Mouse (Mus musculus) thymus, adult 2 months (tissue): ENCODE results near the gene Dqx1. TPM values are rescaled to one million over a fixed set of nuclear protein-coding genes. Genes with fewer than 3 reads are reported as not detected.

Experiments used
- DNase-seq: peaks from one replicate; pipeline ENCODE4 v3.0.0; 2021
- H3K27ac ChIP-seq: fragments of 200-500 bp; 2 replicates; pipeline ENCODE4 v1.5.1; 2012; ENCODE audit warnings: low read length, control low read depth; ENCODE audit not compliant: control insufficient read depth, insufficient read depth
- H3K27me3 ChIP-seq: fragments of 200-500 bp; 2 replicates; pipeline ENCODE4 v1.6.1; 2012; ENCODE audit warnings: mild to moderate bottlenecking, low read length, moderate library complexity, mixed read lengths; ENCODE audit not compliant: control insufficient read depth, insufficient read depth
- H3K36me3 ChIP-seq: fragments of 200-500 bp; 2 replicates; pipeline ENCODE4 v1.6.1; 2012; ENCODE audit warnings: mild to moderate bottlenecking, low read length, moderate library complexity; ENCODE audit not compliant: control insufficient read depth, insufficient read depth
- H3K4me1 ChIP-seq: fragments of 200-500 bp; replicated peaks from 2 replicates; pipeline ENCODE4 v1.6.1; 2012; ENCODE audit warnings: low read length; ENCODE audit not compliant: control insufficient read depth, insufficient read depth
- H3K4me3 ChIP-seq: fragments of 200-500 bp; 2 replicates; pipeline ENCODE4 v1.5.1; 2012; ENCODE audit warnings: mild to moderate bottlenecking, low read length, control low read depth, moderate library complexity; ENCODE audit not compliant: control insufficient read depth, insufficient read depth
- CTCF ChIP-seq: fragments of 200-500 bp; IDR thresholded peaks from 2 replicates; pipeline ENCODE4 v1.5.1; 2012; ENCODE audit warnings: mild to moderate bottlenecking, control low read depth, low read length, moderate library complexity, borderline replicate concordance; ENCODE audit not compliant: control insufficient read depth, poor library complexity, insufficient read depth; ENCODE audit errors: extremely low read depth
- POLR2A ChIP-seq: fragments of 200-500 bp; IDR thresholded peaks from 2 replicates; pipeline ENCODE4 v1.6.1; 2012; ENCODE audit warnings: mild to moderate bottlenecking, low read length, control low read depth, moderate library complexity; ENCODE audit not compliant: control insufficient read depth, poor library complexity, insufficient read depth; ENCODE audit errors: extremely low read depth
- WGBS: fragments of 180-500 bp; shearing (Covaris S2); methylation state at CpG from one replicate; pipeline ENCODE4 v1.1.7; 2018; 5-methylcytosine and 5-hydroxymethylcytosine counted together
- polyA plus RNA-seq: library from polyadenylated mRNA; depleted of rRNA; stranded (reverse); fragments of >200 nt; gene quantifications from 2 replicates; pipeline ENCODE4 v1.2.3, GENCODE M21; 2012

Gene Dqx1
- polyA plus RNA-seq, 1 experiment = 4.4 TPM

DNA sequence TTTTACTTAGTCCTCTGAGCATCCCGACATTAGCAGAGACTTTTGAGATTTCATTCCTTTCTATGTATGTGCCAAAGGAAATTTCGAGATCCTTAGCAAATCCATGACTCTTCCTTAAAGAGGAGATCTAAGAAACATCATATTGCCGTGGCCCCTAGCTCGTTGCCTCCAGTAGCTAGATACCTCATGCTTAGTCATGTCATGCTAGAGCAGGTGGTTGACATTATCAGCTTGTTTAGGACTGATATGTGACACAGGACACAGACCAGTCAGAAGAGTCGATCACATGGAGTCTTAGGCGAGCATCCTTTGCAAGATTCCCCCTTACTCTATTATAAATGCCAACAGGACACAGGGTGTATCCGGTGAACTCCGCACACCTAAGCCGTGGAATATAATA lies 34.6 kb upstream of the Dqx1 start:
- H3K4me1 ChIP-seq = no peaks in the 10 kb centered on the region
- H3K27me3 ChIP-seq = no peaks in the 10 kb centered on the region
- no peak for TF ChIP-seq POLR2A
- TF ChIP-seq CTCF = no peak
- WGBS = 92% methylated on average over 9 of the region's 9 CpGs
- H3K27ac ChIP-seq = no peak overlapping the region
- DNase-seq = no peak
- H3K4me3 ChIP-seq = no peak overlapping the region
- H3K36me3 ChIP-seq = no peaks in the 10 kb centered on the region

DNA sequence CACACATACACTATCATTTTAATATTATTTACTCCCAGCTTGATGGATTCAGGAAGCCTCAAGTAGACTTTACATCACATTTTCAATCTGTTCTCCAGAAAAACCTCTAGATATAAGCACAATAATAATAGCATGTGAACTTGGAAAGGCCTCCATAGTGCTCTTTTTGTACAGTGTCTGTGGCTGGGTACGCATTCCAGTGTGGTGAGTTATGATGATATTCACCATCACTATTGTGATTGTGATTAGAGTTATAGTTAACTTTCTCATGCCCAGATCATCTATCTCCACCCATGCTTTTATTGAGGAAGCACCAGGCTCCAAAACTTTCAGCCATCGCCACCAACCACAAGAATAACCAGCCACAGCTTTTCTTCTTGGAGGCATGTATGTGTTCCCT lies 33.9 kb upstream of the Dqx1 start:
- H3K4me3 ChIP-seq = no peak overlapping the region
- no peaks in the 10 kb centered on the region for H3K27me3 ChIP-seq
- WGBS = 93% methylated on average over 2 of the region's 2 CpGs
- DNase-seq = no peak
- no peak overlapping the region for H3K27ac ChIP-seq
- H3K4me1 ChIP-seq = no peaks in the 10 kb centered on the region
- TF ChIP-seq CTCF = no peak
- no peak for TF ChIP-seq POLR2A
- H3K36me3 ChIP-seq = no peaks in the 10 kb centered on the region

DNA sequence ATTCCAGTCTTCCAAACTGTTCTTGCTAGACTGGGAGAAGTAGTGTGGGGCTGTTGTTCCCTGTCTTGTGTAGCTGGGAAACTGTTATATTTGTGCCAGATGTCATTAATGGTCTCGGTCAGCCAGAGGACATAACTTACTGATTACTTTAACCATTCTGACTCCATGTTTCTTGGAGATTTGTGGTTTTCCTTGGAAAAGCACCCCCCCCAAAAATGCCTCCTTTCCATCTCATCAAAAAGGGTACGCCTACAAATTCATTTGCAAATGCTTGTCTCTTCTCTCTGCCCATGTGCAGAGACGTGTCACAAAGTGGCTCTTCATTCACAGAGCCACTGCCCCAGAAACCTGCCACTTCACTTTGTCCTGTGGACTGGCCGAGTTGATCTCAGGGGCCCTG lies 33.2 kb upstream of the Dqx1 start:
- no peak for DNase-seq
- H3K36me3 ChIP-seq = no peaks in the 10 kb centered on the region
- H3K4me1 ChIP-seq = no peaks in the 10 kb centered on the region
- TF ChIP-seq POLR2A (no peak), CTCF (no peak)
- no peak overlapping the region for H3K4me3 ChIP-seq
- H3K27ac ChIP-seq = no peak overlapping the region
- H3K27me3 ChIP-seq = no peaks in the 10 kb centered on the region
- WGBS = 75% methylated on average over 4 of the region's 4 CpGs

DNA sequence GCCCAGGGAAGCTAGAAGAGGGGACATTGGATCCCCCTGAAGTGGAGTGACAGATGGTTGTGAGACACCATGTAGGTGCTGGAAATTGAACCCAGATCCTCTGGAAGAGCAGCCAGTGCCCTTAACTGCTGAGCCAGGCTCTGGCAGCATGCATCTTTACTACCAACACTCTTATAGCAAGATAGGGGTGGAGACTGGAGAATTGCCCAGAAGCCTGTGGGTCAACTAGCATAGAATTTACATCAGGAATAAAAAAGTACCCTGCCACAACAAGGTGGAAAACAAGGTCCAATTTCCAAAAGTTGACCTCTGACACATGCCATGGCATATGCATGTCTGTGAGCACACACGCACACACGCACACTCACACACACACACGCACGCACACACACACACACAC lies 32.4 kb upstream of the Dqx1 start:
- no peaks in the 10 kb centered on the region for H3K4me1 ChIP-seq
- no peak for DNase-seq
- 87% methylated on average over 4 of the region's 4 CpGs for WGBS
- no peaks in the 10 kb centered on the region for H3K27me3 ChIP-seq
- TF ChIP-seq POLR2A = no peak
- no peak for TF ChIP-seq CTCF
- H3K27ac ChIP-seq = no peak overlapping the region
- H3K4me3 ChIP-seq = no peak overlapping the region
- H3K36me3 ChIP-seq = no peaks in the 10 kb centered on the region

DNA sequence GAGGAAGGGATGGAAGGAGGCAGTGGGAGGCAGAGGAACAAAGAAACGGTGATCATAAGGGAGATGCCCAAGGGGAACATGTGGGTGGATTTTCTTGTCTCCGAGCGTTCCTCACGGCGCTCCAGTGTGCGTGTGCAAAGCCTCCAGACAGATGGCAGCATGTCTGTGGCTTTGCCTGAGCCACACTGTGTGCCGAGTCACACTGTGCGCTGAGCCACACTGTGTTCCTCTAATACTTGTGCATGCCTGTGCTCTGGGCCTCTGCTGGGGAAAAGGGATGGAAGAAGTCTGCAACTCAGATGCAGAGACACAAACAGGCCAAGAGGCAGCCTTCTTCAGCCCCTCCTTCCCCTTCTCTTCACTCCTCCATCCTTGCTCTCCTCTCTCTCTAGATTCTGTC lies 30.4 kb upstream of the Dqx1 start:
- Histone ChIP-seq H3K36me3 (no peaks in the 10 kb centered on the region), H3K4me1 (peaks cover 5% of the 10 kb centered on the region), H3K27me3 (no peaks in the 10 kb centered on the region), H3K4me3 (no peak overlapping the region), H3K27ac (no peak overlapping the region)
- 80% methylated on average over 8 of the region's 8 CpGs for WGBS
- DNase-seq = no peak
- TF ChIP-seq CTCF = no peak
- no peak for TF ChIP-seq POLR2A

DNA sequence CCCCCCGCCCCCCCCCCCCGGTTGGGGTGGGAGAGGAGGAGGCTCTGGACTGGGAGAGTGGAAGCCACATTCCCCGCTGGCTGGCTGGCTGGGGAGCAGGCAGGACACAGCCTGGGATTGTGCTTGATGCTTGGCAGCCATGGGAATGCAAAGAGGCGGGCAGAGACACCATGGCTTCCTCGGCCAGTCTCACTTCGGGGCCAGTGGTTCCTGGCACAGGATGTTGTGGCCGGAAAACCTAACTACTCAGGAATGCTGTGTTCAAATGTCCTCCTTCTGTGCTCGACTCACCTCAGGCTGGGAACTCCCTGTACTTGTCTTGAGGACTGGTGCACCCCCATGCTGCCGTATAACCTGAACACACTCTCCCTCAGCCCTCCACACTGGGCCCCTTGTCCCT lies 29.9 kb upstream of the Dqx1 start:
- H3K27me3 ChIP-seq = no peaks in the 10 kb centered on the region
- no peak overlapping the region for H3K4me3 ChIP-seq
- DNase-seq = no peak
- TF ChIP-seq POLR2A (no peak), CTCF (no peak)
- no peaks in the 10 kb centered on the region for H3K36me3 ChIP-seq
- WGBS = 34% methylated on average over 8 of the region's 9 CpGs
- no peak overlapping the region for H3K27ac ChIP-seq
- H3K4me1 ChIP-seq = peaks cover 9% of the 10 kb centered on the region

DNA sequence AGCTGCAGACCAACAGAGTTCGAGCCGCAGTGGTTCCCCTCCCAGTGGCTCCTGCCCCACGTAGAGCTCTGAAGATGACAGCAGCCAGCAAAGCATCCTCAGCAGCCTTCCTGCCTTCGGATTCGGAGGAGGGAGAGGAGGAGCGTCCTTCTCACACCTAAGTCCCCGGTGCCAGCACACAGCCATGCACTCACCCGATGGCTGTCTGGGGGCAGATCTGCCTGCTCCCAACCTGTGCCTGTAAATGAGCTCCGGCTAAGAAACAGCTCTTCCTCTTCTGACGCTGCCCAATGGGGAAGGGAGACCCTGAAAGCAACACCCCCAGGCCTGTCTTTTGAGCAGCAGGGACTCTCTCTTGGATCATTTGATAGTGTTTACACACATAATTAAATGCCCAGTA lies 27.9 kb upstream of the Dqx1 start:
- no peaks in the 10 kb centered on the region for H3K36me3 ChIP-seq
- H3K27me3 ChIP-seq = no peaks in the 10 kb centered on the region
- H3K27ac ChIP-seq = no peak overlapping the region
- WGBS = 92% methylated on average over 10 of the region's 10 CpGs
- H3K4me1 ChIP-seq = peaks cover 15% of the 10 kb centered on the region
- DNase-seq = no peak
- no peak overlapping the region for H3K4me3 ChIP-seq
- TF ChIP-seq POLR2A = no peak
- TF ChIP-seq CTCF = no peak
